ENCODE assay signal across 8 mouse cellular contexts in the genomic region with DNA sequence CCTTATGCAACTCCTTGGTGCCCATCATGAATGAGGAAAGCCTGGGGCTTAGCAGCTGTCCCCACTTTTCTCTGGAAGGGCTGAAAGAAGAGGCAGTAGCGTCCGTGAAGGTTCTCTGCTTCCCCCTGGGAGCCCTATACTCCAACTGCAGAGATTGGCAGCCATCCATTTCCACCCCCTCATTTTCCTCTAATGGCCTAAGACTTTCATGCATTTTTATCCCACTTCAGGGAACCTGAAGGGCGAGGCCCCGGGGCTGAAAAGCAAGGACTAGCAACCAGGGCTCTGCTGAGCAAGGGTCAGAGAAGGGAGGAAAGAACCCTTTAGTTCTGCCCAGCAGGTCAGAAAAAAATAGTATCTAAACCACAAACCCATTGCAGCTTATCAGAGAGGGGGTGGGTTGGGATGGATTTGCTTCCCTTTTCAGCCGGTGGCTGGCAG. TPM values are rescaled to one million over a fixed set of nuclear protein-coding genes. Genes with fewer than 3 reads are reported as not detected.
DNase-seq lines count a peak whose midpoint lies in the region; ATAC-seq and TF ChIP-seq lines count a peak whose summit lies in the region.

No protein-coding gene starts in this region.

- H3K27me3 ChIP-seq in lung, embryonic 14.5 days (ENCODE audit: insufficient read depth, low read length), result no peaks in the 10 kb centered on the region
- no peaks in the 10 kb centered on the region for H3K27me3 ChIP-seq in heart, embryonic 15.5 days
- no peaks in the 10 kb centered on the region for H3K27me3 ChIP-seq in midbrain, embryonic 14.5 days (ENCODE audit: control insufficient read depth, insufficient read depth, low read length)

- peak overlapping the region; percentile 87; the same call in 1 of the 2 replicates for H3K27ac ChIP-seq in lung, embryonic 14.5 days (ENCODE audit: low read depth)
- H3K27ac ChIP-seq in heart, embryonic 15.5 days, result peak overlapping the region; percentile 92
- no peak overlapping the region for H3K27ac ChIP-seq in midbrain, embryonic 14.5 days (replicated peaks; ENCODE audit: low read depth, low read length)

- H3K4me2 ChIP-seq in lung, embryonic 14.5 days, result peak overlapping the region; percentile 95
- peak overlapping the region; percentile 92 for H3K4me2 ChIP-seq in heart, embryonic 15.5 days
- peak overlapping the region; percentile 86 for H3K4me2 ChIP-seq in midbrain, embryonic 14.5 days (ENCODE audit: low read length)

- H3K4me1 ChIP-seq in lung, embryonic 14.5 days (ENCODE audit: insufficient read depth), result peaks cover 9% of the 10 kb centered on the region; the same call in 1 of the 2 replicates
- H3K4me1 ChIP-seq in heart, embryonic 15.5 days (replicated peaks), result peaks cover 28% of the 10 kb centered on the region
- peaks cover 27% of the 10 kb centered on the region for H3K4me1 ChIP-seq in midbrain, embryonic 14.5 days (ENCODE audit: control insufficient read depth, insufficient read depth, low read length)

- no peak for ATAC-seq in lung, embryonic 14.5 days (ENCODE audit: insufficient read depth)
- no peak for ATAC-seq in heart, embryonic 15.5 days (replicated peaks; ENCODE audit: insufficient number of reproducible peaks, insufficient read depth, low FRiP score, low read depth)
- ATAC-seq in midbrain, embryonic 14.5 days (ENCODE audit: low FRiP score, low TSS enrichment), result no peak

- WGBS in lung, embryonic 14.5 days, result 8% methylated on average over 5 of the region's 5 CpGs
- 5% methylated on average over 5 of the region's 5 CpGs for WGBS in heart, embryonic 15.5 days
- WGBS in midbrain, embryonic 14.5 days, result 11% methylated on average over 5 of the region's 5 CpGs

- peak; percentile 84 for DNase-seq in lung, embryonic 14.5 days
- no peak for DNase-seq in lung, postnatal 25 days (ENCODE audit: low spot score)
- peak; percentile 21 to 28 for DNase-seq in cerebellum, postnatal 36 days
- peak; percentile 32 to 65 for DNase-seq in kidney, postnatal 36 days
- peak; percentile 73 for DNase-seq in midbrain, embryonic 14.5 days
- DNase-seq in thymus, postnatal 4 days, result no peak
- no peak for DNase-seq in spleen, postnatal 36 days (ENCODE audit: low spot score in 2 of 2)

- peak; percentile 31; the same call in 1 of the 2 replicates for TF ChIP-seq CTCF in lung, embryonic 14.5 days (IDR thresholded peaks at IDR 0.05; ENCODE audit: low read depth)

- H3K4me3 ChIP-seq in lung, embryonic 14.5 days (ENCODE audit: low read depth, low read length), result peak overlapping the region; percentile 60
- H3K4me3 ChIP-seq in heart, embryonic 15.5 days, result peak overlapping the region; percentile 86
- peak overlapping the region; percentile 66 for H3K4me3 ChIP-seq in midbrain, embryonic 14.5 days (replicated peaks; ENCODE audit: low read depth, low read length)

- H3K36me3 ChIP-seq in lung, embryonic 14.5 days (ENCODE audit: insufficient read depth), result peaks cover 27% of the 10 kb centered on the region
- H3K36me3 ChIP-seq in heart, embryonic 15.5 days, result peaks cover 29% of the 10 kb centered on the region
- peaks cover 17% of the 10 kb centered on the region for H3K36me3 ChIP-seq in midbrain, embryonic 14.5 days (ENCODE audit: control insufficient read depth, insufficient read depth, low read length)

- H3K9me3 ChIP-seq in lung, embryonic 14.5 days (ENCODE audit: low read depth, low read length), result peaks cover 25% of the 10 kb centered on the region
- H3K9me3 ChIP-seq in heart, embryonic 15.5 days (replicated peaks), result no peaks in the 10 kb centered on the region
- H3K9me3 ChIP-seq in midbrain, embryonic 14.5 days (ENCODE audit: control insufficient read depth, low read length), result no peaks in the 10 kb centered on the region

- peak overlapping the region; percentile 73 for H3K9ac ChIP-seq in lung, embryonic 14.5 days
- peak overlapping the region; percentile 85 for H3K9ac ChIP-seq in heart, embryonic 15.5 days
- H3K9ac ChIP-seq in midbrain, embryonic 14.5 days (replicated peaks; ENCODE audit: low read length), result peak overlapping the region; percentile 79

RNA-seq across cellular contexts. Expression of gene Tmem185b, which starts 0.9 kb away (rescaled TPM):
- 32.4 and 33.2 TPM in 2 replicates for polyA plus RNA-seq in lung, embryonic 14.5 days (2014; fragmentation: Nextera tagmentation; extraction: Ambion mirVana)
- 20.1 and 21.0 TPM in 2 replicates for polyA plus RNA-seq in heart, embryonic 15.5 days (2015; fragmentation: Nextera tagmentation; extraction: Ambion mirVana)
- 15.7 and 19.8 TPM in 2 replicates for polyA plus RNA-seq in midbrain, embryonic 14.5 days (2014; fragmentation: Nextera tagmentation; extraction: Ambion mirVana)

RNA-seq across cellular contexts. Expression of gene Ralb, which starts 20.4 kb away (rescaled TPM):
- 219 and 221 TPM in 2 replicates for polyA plus RNA-seq in lung, embryonic 14.5 days (2014; fragmentation: Nextera tagmentation; extraction: Ambion mirVana)
- polyA plus RNA-seq in heart, embryonic 15.5 days (2015; fragmentation: Nextera tagmentation; extraction: Ambion mirVana), result 134 and 137 TPM in 2 replicates
- polyA plus RNA-seq in midbrain, embryonic 14.5 days (2014; fragmentation: Nextera tagmentation; extraction: Ambion mirVana), result 35.3 and 49.6 TPM in 2 replicates

Comparison
In these comparisons a context has a peak if more than half of its experiments do, and no peak if none do; other contexts are left out.
1. DNase-seq: peak in lung, embryonic 14.5 days (single experiment), cerebellum, postnatal 36 days (2 of 2), kidney, postnatal 36 days (2 of 2) and midbrain, embryonic 14.5 days (single experiment); none in lung, postnatal 25 days (single experiment), thymus, postnatal 4 days (single experiment) and spleen, postnatal 36 days (0 of 2).
2. Peak in every context shown above with its lines, with median percentiles within 50 percentile points of each other: H3K4me2 ChIP-seq, H3K4me3 ChIP-seq and H3K9ac ChIP-seq.